Mouse (Mus musculus) neural tube, embryonic 10.5 days (tissue): ENCODE measurements around the gene Kdm6b.

Experiments used
- DNase-seq: peaks from one replicate; pipeline ENCODE4 v3.0.0-alpha.2; 2017; ENCODE audit warnings: low spot score; ENCODE audit errors: extremely low spot score

The Kdm6b gene

DNA sequence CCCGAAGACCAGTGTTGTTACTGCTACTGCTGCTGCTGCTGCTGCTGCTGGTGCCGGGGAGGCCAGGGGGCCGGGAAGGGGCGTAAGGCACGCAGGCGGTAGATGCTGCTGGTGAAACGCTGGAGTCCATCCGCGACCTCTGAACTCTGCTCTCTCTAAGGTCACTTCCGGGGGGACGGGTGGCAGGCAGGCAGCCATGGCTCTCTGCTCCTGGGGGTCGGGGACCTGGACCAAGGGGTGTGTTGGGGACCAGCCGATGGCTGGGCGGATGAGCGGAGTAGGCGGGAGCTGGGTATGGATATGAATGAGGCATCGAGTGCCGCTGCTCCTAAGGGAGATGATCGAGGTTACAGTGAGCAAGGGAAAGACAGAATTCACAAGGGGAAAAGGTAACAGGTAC, 7.2 kb downstream of the Kdm6b start:
- DNase-seq = no peak

DNA sequence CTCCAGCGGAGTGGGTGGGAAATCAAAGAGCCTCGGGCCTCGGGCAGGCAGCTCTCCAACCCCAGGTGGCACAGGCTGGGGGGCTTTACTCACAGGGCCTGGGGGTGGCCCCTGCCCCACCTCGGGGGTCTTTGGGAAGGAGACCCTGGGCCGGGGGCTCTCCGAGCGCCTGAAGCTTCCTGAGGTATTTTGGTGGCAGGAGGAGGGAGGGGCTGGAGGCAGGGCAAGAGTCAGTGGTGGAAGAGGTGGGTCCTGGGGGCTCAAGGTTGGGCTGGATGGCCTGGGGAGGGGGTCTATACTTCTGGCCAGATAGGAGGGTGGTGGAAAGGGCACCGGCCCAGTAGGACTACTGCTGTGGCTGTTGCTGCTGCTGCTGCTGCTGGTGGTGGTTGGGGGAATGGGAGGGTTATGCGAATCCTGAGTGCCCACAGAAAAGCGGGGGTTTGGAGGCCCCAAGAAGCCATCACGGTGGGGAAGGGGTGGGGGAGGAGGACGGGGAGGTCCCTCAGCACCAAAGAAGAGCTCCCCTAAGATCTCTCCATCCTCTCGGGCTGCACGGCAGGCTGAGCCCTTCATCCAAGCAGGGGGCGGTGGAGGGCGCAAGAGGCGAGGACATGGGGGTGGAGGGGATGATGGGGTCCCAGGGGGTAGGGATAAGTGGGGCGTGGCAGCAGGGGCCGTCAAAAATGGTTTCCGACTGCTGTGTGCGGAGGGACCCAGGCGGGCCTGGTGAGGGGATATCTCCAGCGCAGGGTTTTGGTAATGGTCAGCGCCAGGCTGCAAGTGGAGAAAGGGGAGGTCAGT, 7.9 kb downstream of the Kdm6b start:
- DNase-seq = no peak

DNA sequence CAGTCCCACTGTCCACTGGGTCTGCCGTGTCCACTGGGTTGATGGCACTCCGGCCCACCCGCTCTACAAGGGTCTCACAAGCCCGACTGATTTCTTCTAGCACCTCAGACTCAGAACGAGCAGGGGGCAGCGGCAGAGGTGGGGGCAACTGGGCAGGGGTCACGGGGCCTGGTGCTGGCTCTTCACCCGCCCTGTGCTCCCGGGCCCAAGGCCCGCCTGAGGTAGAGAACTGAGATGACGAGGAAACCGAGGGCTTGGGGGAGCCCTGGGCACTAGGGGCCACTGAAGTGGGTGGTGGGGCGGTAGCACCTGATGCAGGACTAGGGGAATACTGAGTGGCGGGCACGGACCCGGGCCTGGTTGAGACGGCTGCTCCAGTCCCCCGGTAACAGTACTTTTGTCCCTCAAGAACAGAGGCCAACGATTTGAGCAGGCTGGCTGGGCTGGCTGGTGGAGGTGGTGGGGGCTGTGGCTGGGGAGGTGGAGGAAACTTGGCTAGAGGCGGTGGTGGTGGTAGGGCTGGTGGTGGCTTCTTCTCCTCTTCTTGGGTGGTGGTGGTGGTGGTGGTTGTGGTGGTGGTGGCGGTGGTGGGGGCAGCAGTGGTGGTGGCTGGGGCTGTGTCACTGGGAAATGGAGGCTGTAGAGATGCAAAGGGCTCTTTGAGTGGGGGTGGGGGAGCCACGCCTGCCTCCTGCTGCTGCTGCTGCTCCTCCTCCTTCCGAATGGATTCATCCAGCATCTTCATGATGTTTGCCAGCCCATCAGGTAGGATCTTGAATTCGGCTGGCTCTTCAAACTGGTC, 8.7 kb downstream of the Kdm6b start:
- DNase-seq = no peak

DNA sequence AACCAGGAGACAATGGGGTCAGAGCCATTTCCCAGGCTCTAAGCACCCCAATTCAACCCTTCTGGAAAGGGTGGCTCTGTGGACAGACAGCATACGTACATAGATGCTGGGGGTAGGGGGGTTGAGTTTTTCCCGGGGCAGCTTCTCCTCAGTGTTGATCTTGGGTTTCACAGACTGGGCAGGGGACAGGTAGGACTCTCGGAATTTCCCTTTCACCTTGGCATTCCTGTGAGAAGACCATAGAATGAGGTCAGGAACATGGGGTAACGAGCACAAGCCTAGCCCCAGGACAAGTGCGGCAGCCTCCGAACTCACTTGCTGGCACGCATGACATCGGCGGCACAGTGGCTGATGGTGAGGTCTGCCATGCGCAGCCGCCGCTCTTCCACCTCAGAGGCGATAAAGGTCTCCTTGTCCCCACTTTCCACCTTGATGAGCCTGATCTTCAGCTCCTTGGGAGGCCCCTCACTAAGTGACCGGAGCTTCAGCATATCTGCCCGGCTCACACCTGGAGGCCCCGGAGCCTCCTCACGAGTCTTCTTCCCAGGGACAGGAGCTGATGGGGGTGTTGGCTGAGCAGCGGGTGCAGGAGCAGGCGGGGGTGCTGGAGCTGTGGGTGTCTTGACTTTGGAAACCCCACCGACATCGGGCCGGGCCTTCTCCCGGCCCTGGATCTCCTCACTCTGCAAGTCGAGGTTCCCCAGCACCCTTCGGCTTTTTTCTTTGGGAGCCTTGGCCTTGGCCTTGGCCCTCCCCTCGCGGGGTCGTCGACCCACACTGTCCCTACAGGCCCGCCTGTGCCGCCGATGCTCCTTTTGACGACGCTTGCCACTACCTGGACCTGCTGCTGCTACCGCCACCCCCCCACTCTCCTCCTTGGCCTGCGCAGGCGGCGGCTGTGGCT, 9.5 kb downstream of the Kdm6b start:
- DNase-seq = no peak

DNA sequence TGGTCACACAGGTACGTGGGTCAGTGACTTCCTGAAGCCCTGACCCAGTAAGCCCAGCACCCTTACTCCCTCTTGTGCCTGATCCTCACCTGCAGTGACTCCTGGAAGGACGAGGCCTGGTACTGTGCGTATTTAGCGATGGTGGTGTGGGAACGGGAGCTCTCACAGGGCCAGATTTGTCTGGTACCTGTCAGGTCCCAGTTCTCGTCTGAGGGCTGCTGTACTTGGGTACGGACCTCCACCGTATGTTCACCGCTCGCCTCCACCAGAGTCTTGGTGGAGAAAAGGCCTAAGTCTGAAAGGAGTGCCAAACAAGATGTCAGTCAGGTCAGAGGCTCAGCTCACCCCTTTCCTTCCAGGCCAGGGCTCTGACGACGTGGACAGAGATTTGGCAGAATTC, 11.5 kb downstream of the Kdm6b start:
- DNase-seq = no peak

DNA sequence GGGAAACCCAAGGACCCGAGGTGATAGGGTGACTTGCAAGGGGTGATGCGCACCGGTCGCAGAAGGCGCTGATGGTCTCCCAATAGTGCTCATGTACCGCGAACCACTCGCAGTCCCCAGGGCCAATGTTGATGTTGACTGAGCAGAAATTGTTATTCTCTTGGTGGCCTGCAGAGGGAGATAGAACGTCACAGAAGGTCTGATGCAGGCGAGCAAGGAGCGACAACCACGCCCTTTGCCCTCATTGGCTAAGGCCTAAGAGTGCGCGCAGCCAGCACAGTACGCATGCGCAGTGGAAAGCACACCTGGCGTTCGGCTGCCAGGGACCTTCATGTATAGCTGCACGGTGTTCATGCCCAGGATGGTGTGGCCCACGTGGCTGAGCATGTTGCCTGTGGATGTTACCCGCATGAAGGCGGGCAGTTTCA, 12.3 kb downstream of the Kdm6b start:
- DNase-seq = peak; percentile 81

DNA sequence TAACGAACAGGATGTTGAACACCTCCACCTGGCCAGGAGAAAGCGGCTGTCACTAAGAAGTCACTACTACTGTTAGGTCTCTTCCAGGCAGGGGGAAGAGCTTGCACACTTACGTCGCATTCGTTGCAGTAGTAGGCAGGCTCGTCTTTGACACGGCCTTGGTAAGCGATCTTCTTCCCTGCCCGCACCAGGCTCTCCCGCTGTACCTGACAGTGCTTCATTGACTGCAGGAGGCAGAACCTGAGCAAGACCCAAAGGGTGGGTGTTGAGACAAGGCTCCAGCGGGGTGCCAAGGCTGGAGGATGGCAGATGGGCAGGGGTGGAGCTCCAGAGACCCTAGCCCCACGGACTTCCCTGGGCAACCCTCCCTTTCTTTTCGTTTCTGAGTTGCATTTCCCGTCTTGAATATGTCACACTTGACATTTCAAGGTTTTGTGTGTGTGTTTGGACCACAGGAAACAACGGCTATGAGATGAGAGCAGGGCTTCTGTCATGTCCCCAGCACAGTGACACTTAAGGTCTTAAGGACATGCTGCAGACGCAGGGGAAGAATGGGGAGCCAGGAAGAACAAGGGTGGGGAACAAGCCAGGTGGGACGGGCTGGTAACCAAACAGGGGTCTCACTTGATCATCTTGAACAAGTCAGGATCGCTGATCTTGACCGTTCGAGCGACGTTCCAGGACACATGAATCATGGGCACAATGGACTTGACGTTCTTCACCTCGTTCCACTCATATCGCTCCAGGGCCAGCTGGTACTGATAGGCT, 13.2 kb downstream of the Kdm6b start:
- DNase-seq = no peak

DNA sequence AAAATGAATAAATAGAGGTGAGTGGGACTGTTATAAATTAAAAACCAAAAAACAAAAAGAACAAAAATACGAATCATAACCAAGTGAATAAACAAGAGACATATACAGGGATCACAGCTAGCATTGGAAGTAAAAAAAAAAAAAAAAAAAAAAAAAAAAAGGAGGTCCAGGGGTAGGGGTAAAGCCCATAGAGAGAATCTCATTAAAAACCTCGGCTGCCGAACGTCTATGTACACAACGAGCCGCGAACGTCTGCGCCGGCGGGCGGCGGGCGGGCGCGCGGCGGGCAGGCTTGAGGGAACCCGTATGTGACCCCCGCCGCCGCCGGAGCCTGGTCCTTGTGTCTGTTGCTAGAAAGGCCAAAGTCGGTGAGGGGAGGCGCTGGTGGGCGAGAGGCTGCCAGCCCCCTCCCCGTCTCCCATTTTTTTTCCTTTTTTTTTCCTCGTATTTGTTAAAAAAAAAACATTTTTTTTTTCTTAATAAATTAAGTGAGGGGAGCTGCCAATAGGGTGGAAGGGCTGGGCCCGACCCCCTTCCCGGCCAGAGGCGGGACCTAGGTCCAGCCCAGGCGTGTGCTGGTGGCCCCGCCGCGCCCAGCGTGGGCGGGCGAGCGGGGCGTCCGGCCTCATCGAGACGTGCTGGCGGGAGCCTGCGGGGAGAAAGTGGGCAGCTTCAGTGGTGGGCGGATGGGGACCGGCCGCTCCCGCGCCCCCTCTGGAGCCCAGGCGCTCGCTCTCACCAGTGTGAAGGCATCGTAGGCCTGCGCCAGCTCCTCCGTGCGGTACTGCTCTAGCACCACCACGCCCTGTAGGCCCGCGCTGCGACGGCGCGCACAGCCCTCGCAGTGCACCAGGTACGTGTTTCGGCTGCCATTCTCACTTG, 14.0 kb downstream of the Kdm6b start:
- peak; percentile 57 for DNase-seq

DNA sequence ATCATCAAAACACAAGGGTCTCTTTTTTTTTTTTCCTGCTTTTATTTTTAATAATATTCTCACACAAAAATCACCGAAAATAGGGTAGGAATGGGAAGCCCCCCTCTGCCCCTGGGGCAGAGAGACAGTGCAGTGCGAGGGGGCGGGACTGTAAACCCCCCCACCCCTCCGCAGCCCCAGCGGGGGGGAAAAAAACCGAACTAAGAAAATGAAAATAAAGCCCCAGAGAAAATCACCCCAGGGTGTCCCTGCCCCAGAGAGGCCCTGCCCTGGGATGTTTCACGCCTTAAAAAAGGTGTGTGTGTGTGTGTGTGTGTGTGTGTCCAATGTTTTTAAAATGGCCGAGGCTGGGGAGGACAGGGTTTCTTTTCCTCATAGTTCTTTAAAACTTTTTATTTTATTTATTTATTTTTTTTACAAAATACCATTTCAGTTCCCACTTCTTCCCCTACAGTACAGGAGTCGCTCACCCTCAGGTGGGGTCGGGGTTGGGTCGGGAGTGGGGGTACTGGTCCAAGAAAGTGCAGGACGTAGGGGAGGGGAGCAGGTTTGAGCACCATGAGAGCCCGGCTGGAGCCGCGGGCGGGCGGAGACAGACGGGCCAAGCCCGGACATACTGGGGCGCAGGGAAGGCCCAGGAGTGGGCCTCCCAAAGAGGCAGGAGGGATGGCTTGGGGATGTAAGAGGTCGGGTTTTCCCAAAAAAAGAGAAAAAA, 14.8 kb downstream of the Kdm6b start:
- DNase-seq = peak; percentile 33

DNA sequence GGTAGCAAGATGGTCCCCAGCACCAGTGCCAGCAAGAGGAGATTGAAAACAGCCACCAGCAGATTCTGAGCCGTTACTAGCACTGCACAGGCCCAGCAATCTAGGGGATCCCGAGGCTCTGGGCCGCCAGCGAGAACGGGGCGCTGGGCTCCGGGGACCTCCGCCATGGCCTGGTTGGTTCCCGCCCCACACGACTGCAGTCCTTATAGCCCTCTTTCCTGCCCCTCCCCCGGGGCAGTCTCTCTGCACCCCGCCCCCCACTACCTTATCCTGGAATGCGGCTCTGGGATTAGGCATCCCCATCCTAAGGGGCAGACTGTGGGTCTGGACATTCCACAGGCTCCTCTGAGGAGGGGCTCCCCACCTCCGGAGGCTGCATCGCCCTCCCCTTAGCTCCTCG, 15.4 kb downstream of the Kdm6b start, which contains the start of gene Tmem88:
Tmem88 (minus strand) TSS at position 176 of the 400 bp plus-strand sequence.
- DNase-seq = peak; percentile 58

DNA sequence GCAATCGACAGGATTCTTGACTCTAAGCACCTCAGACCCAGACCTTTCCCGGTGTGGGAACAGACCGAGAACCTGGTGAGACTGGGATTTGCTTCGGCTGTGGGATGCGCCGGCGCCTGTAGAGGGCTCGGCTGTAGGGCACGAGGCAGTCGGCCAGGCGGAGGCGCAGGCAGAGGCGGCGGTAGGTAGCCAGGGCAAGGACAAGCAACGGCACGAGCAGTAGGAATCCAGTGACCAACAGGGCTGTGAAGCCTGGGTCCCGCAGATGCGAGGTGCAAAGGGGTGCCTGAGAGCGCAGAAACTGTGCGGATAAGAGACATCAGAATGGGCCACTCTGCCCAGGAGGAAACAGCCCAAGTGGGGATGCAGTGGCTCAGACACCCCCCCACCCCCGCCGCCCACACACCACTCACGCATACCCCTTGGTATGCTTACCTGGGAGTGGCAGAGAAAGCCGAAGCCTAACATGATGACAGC, 15.9 kb downstream of the Kdm6b start:
- DNase-seq = peak; percentile 65

DNA sequence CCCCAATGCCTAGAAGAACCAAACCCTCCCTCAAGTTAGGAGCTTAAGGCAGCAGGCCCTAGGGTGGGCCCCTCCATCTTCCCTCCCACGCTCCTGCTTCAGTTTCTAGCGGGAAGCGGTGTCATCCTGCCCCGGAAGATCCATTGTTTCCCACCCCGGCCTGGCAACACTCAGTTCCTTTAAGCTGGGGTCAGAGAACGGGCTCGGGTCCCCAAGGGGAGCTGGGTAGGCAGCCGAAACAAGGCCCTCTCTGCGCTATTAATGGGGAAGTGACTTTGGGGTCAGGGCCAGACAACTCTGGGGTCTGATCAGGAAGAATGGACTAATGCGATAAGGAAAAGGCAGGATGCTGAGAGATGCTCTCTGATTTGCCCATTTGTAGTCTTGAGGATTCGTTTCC, 16.7 kb downstream of the Kdm6b start:
- DNase-seq = peak; percentile 47

DNA sequence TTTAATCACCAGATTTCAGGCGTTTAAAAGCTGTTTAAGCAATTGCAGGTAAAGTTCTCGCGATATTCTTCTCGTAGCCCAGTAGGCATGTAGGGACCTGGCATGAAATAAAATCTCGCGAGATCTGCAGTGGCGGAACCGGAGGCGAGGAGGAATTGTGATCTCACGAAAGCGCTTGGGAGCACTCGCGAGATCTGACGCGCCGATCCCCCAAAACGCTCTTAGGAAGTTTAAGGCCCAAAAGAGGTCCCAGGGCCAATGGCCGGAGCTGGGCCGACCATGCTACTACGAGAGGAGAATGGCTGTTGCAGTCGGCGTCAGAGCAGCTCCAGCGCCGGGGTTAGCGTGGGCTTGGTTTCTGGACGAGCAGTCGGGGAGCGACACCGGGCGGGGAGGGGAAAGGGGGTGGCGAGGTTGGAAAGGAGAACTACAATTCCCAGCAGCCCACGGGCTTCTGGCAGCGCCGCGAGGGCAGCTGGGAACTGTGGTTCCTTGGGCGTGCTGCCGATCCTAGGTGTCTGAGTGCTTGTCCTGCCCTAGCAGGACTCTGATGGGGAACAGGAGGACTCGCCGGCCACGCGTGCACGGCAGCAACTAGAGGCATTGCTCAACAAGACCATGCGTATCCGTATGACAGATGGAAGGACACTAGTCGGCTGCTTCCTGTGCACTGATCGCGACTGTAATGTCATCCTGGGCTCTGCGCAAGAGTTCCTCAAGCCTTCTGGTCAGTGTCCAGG, 17.7 kb downstream of the Kdm6b start:
- DNase-seq = peak; percentile 96

DNA sequence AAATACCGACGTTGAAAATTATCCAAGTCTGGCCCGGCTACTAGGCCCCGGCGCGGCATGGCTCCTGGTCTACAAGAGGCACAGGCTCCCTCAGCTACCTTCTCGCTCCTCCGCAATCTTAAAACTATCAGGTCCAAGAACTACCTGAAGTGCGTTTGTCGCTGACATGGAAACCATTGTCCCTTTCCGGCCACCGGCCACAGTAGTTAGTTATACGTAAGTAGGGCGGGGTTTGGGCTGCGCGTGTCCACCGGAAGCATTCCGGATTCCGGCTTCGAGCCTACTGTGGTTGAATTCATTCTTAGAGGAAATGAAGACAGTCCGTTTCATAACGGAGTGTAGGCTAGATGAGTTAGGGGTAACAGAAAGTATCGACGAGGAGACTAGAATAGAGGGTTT, 18.2 kb downstream of the Kdm6b start, which contains the start of the genes Naa38 and Cyb5d1:
Naa38 (plus strand) TSS at position 253 of the 399 bp plus-strand sequence.
Cyb5d1 (minus strand) TSS at position 397 of the 399 bp plus-strand sequence.
- DNase-seq = peak; percentile 86

DNA sequence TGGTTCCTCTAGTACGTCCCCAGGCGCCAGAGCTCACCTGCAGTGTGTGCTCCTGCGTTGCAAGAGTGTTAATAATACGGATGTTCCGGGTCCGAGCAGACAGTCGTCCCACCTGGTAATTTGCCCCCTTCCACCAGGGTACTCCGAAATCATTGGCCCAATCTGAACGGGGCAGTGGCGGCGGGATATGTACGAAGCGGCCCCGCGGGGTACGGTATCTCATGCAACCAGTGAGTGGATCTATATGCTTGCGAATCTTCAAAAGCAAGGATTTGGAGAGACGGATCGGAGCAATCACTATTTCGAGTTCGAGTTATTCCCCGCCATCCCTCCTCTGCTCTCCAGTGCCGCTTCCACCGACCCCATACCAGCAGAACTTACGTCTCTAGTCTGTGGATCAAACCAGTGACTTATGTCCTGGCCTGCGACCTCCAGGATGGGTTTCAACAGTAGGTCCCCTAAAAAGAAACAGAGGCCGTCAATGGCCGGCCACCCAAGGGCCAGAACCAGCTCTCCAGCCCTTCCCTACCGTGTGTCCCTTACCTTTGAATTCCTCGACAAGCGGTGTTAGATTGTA, 18.8 kb downstream of the Kdm6b start:
- peak; percentile 58 for DNase-seq

DNA sequence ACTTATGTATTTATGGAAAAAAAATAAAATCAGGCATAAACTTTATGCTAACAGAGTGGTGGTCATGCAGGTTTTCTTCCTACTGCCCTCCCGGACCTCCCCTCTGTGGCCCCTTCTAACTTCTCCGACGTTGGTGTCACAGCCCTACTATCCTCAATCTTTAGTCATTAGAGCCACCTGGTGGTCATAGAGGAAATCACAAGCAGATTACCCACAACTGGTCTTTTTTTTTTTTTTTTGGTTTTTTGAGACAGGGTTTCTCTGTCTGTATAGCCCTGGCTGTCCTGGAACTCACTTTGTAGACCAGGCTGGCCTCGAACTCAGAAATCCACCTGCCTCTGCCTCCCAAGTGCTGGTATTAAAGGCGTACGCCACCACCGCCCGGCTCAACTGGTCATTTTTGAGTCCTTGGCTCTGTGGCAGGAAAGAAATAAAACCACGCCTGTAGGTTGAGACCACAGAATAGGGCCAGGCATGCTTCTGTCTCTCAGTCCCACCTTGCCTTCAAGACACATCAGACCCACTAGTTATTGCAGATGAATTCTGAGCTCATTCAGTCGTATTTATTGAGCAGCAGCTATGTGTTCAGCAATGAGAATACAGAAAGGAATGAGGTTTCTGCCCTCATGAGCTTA, 23.0 kb downstream of the Kdm6b start:
- DNase-seq = peak; percentile 59
